Mouse (Mus musculus): Measurements from ENCODE around the gene Ranbp17. TPM values are rescaled to one million over a fixed set of nuclear protein-coding genes. Genes with fewer than 3 reads are reported as not detected.

Gene Ranbp17
- total and polyA plus RNA-seq, 2 experiments: 0.02 to 0.09 TPM

- WGBS: 83% methylated on average over 2 of the region's 2 CpGs
- no peaks in the 10 kb centered on the region for H3K79me2 ChIP-seq (ENCODE audit: control insufficient read depth, insufficient read depth, low read length)
- no peak overlapping the region for H3K27ac ChIP-seq (replicated peaks; ENCODE audit: insufficient read depth, low read depth, low read length)
- no peak overlapping the region for H3K4me3 ChIP-seq (ENCODE audit: insufficient read depth, low read depth, low read length)
- H3K36me3 ChIP-seq (ENCODE audit: control insufficient read depth, insufficient read depth, low read length): no peaks in the 10 kb centered on the region
- no peak for TF ChIP-seq CTCF (IDR thresholded peaks at IDR 0.05; ENCODE audit: low read depth, low read length)
- no peak for TF ChIP-seq POLR2A (IDR thresholded peaks at IDR 0.05; ENCODE audit: extremely low read depth, insufficient read depth, low read length)
- DNase-seq (ENCODE audit: extremely low read depth, low read depth, low spot score): no peak
- H3K27me3 ChIP-seq (ENCODE audit: control insufficient read depth, insufficient read depth, low read length): peaks cover 23% of the 10 kb centered on the region
- H3K9ac ChIP-seq (ENCODE audit: low read depth, low read length): no peak overlapping the region
- H3K4me1 ChIP-seq (ENCODE audit: control insufficient read depth, insufficient read depth, low read length): no peaks in the 10 kb centered on the region
Measured at GRCm38 (mm10) chr11:33207411-33207810, 306.1 kb downstream of the Ranbp17 start.

- no peaks in the 10 kb centered on the region for H3K36me3 ChIP-seq (ENCODE audit: control insufficient read depth, insufficient read depth, low read length)
- H3K27me3 ChIP-seq (ENCODE audit: control insufficient read depth, insufficient read depth, low read length): peaks cover 40% of the 10 kb centered on the region
- H3K4me1 ChIP-seq (ENCODE audit: control insufficient read depth, insufficient read depth, low read length): peaks cover 2% of the 10 kb centered on the region; the same call in 1 of the 2 replicates
- no peak for DNase-seq (ENCODE audit: extremely low read depth, low read depth, low spot score)
- H3K79me2 ChIP-seq (ENCODE audit: control insufficient read depth, insufficient read depth, low read length): no peaks in the 10 kb centered on the region
- H3K27ac ChIP-seq (replicated peaks; ENCODE audit: insufficient read depth, low read depth, low read length): no peak overlapping the region
- H3K4me3 ChIP-seq (ENCODE audit: insufficient read depth, low read depth, low read length): no peak overlapping the region
- TF ChIP-seq POLR2A (IDR thresholded peaks at IDR 0.05; ENCODE audit: extremely low read depth, insufficient read depth, low read length): no peak
- TF ChIP-seq CTCF (IDR thresholded peaks at IDR 0.05; ENCODE audit: low read depth, low read length): no peak
- no peak overlapping the region for H3K9ac ChIP-seq (ENCODE audit: low read depth, low read length)
- WGBS: 16% methylated on average over 3 of the region's 3 CpGs
Measured at GRCm38 (mm10) chr11:33204966-33205365, 308.6 kb downstream of the Ranbp17 start.

GRCm38 (mm10) chr11:33204329-33204705 lies 309.2 kb downstream of the Ranbp17 start:
- Histone ChIP-seq H3K4me1 (ENCODE audit: control insufficient read depth, insufficient read depth, low read length) (peaks cover 2% of the 10 kb centered on the region; the same call in 1 of the 2 replicates), H3K79me2 (ENCODE audit: control insufficient read depth, insufficient read depth, low read length) (no peaks in the 10 kb centered on the region), H3K36me3 (ENCODE audit: control insufficient read depth, insufficient read depth, low read length) (no peaks in the 10 kb centered on the region), H3K4me3 (ENCODE audit: insufficient read depth, low read depth, low read length) (no peak overlapping the region), H3K27me3 (ENCODE audit: control insufficient read depth, insufficient read depth, low read length) (peaks cover 42% of the 10 kb centered on the region), H3K27ac (replicated peaks; ENCODE audit: insufficient read depth, low read depth, low read length) (no peak overlapping the region), H3K9ac (ENCODE audit: low read depth, low read length) (no peak overlapping the region)
- TF ChIP-seq CTCF (IDR thresholded peaks at IDR 0.05; ENCODE audit: low read depth, low read length): no peak
- TF ChIP-seq POLR2A (IDR thresholded peaks at IDR 0.05; ENCODE audit: extremely low read depth, insufficient read depth, low read length): no peak
- WGBS: 4% methylated on average over 18 of the region's 18 CpGs
- DNase-seq (ENCODE audit: extremely low read depth, low read depth, low spot score): no peak

GRCm38 (mm10) chr11:33203383-33204328 lies 309.9 kb downstream of the Ranbp17 start, which contains the start of gene Tlx3:
TSS of gene Tlx3 (minus strand) at chr11:33203589.
- TF ChIP-seq CTCF (IDR thresholded peaks at IDR 0.05; ENCODE audit: low read depth, low read length) (no peak), POLR2A (IDR thresholded peaks at IDR 0.05; ENCODE audit: extremely low read depth, insufficient read depth, low read length) (no peak)
- H3K4me1 ChIP-seq (ENCODE audit: control insufficient read depth, insufficient read depth, low read length): peaks cover 2% of the 10 kb centered on the region; the same call in 1 of the 2 replicates
- 3% methylated on average over 81 of the region's 81 CpGs for WGBS
- no peak for DNase-seq (ENCODE audit: extremely low read depth, low read depth, low spot score)
- peaks cover 46% of the 10 kb centered on the region for H3K27me3 ChIP-seq (ENCODE audit: control insufficient read depth, insufficient read depth, low read length)
- no peak within 1 kb of the TSS for H3K4me3 ChIP-seq (ENCODE audit: insufficient read depth, low read depth, low read length)
- no peak within 1 kb of the TSS for H3K27ac ChIP-seq (replicated peaks; ENCODE audit: insufficient read depth, low read depth, low read length)
- no peak within 1 kb of the TSS for H3K9ac ChIP-seq (ENCODE audit: low read depth, low read length)
- H3K36me3 ChIP-seq (ENCODE audit: control insufficient read depth, insufficient read depth, low read length): no peaks in the 10 kb centered on the region
- H3K79me2 ChIP-seq (ENCODE audit: control insufficient read depth, insufficient read depth, low read length): no peaks in the 10 kb centered on the region

GRCm38 (mm10) chr11:33202972-33203371 lies 310.6 kb downstream of the Ranbp17 start:
- peaks cover 51% of the 10 kb centered on the region for H3K27me3 ChIP-seq (ENCODE audit: control insufficient read depth, insufficient read depth, low read length)
- H3K9ac ChIP-seq (ENCODE audit: low read depth, low read length): no peak overlapping the region
- TF ChIP-seq POLR2A (IDR thresholded peaks at IDR 0.05; ENCODE audit: extremely low read depth, insufficient read depth, low read length) (no peak), CTCF (IDR thresholded peaks at IDR 0.05; ENCODE audit: low read depth, low read length) (no peak)
- H3K79me2 ChIP-seq (ENCODE audit: control insufficient read depth, insufficient read depth, low read length): no peaks in the 10 kb centered on the region
- no peak overlapping the region for H3K4me3 ChIP-seq (ENCODE audit: insufficient read depth, low read depth, low read length)
- WGBS: 4% methylated on average over 47 of the region's 47 CpGs
- H3K4me1 ChIP-seq (ENCODE audit: control insufficient read depth, insufficient read depth, low read length): peaks cover 2% of the 10 kb centered on the region; the same call in 1 of the 2 replicates
- H3K36me3 ChIP-seq (ENCODE audit: control insufficient read depth, insufficient read depth, low read length): no peaks in the 10 kb centered on the region
- no peak for DNase-seq (ENCODE audit: extremely low read depth, low read depth, low spot score)
- no peak overlapping the region for H3K27ac ChIP-seq (replicated peaks; ENCODE audit: insufficient read depth, low read depth, low read length)

- no peaks in the 10 kb centered on the region for H3K79me2 ChIP-seq (ENCODE audit: control insufficient read depth, insufficient read depth, low read length)
Measured at GRCm38 (mm10) chr11:33202296-33202695, 311.2 kb downstream of the Ranbp17 start.

More at GRCm38 (mm10) chr11:33202296-33202695, 311.2 kb downstream of the Ranbp17 start:
- Histone ChIP-seq H3K27me3 (ENCODE audit: control insufficient read depth, insufficient read depth, low read length) (peaks cover 57% of the 10 kb centered on the region), H3K36me3 (ENCODE audit: control insufficient read depth, insufficient read depth, low read length) (no peaks in the 10 kb centered on the region), H3K4me3 (ENCODE audit: insufficient read depth, low read depth, low read length) (no peak overlapping the region), H3K4me1 (ENCODE audit: control insufficient read depth, insufficient read depth, low read length) (peaks cover 2% of the 10 kb centered on the region; the same call in 1 of the 2 replicates), H3K27ac (replicated peaks; ENCODE audit: insufficient read depth, low read depth, low read length) (no peak overlapping the region), H3K9ac (ENCODE audit: low read depth, low read length) (no peak overlapping the region)
- 5% methylated on average over 37 of the region's 37 CpGs for WGBS
- TF ChIP-seq POLR2A (IDR thresholded peaks at IDR 0.05; ENCODE audit: extremely low read depth, insufficient read depth, low read length) (no peak), CTCF (IDR thresholded peaks at IDR 0.05; ENCODE audit: low read depth, low read length) (no peak)
- no peak for DNase-seq (ENCODE audit: extremely low read depth, low read depth, low spot score)
